Mouse (Mus musculus): Measurements from ENCODE around the gene Ankrd55.

Gene Ankrd55

DNA sequence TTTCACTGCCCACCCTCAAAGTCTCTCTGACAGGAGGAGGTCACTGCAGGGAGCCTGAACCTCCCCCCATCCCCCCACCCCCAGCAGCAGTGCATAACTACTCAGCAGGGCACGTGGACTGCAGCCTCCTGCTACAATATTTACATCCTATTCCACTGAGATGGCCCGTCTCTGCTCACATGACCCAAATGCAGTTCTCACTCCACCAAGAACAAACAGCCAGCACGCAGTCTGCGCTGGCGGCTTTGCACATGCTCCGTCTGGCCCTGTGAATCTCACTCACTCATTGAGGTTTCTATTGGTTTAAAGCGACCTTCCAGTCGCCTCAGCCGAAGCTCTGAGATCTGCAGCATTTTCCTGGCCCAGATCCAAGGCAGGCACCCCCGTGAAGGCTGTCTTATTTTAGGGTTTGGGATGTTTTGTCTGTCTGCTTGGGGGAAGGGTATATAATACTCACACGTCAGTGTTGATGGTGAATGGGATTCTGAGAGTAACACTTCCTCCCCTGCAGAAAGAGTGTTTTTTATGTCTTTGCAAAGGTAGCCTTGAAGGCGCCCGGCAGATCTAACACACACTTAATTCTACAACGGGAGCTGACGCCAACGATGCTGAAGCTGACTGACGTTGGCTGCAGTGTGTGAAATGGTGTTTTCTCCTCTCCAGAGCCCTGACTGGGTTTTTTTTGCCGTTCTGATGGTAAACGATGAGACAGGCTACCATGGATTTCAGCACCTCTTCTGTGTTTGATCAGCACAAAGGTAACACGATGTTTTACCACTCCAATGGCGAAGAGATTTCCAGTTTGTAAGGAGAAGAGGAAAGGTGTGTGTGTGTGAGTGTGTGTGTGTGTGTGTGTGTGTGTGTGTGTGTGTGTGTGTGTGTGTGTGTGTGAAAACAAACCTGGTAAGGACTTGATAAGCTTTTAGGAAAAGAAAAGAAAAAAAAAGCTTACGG lies at the start of gene Ankrd55:
Ankrd55 (plus strand) TSS at position 227 of the 954 bp plus-strand sequence.
- DNase-seq (ENCODE audit: low read depth, low spot score) = peak; percentile 73

DNA sequence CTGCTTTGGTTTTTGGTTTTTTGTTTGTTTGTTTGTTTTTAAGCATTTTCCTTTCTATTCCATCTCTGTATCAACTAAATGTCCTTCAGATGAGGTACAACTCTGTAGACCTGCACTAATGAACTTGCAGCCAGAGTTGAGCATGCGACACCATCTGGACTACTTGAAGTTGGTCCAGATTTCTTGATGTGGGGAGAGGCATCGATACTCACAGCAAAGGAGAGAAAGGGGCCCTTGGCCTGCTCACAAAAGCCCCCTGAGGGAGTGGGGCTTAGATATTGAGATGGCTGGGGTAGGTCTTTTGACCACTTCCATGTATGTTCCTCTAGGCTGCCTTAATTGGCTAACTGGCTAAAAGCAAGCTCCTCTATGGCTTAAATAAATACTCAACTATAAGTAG lies 49.0 kb upstream of the Ankrd55 start:
- no peak for DNase-seq (ENCODE audit: low read depth, low spot score)

DNA sequence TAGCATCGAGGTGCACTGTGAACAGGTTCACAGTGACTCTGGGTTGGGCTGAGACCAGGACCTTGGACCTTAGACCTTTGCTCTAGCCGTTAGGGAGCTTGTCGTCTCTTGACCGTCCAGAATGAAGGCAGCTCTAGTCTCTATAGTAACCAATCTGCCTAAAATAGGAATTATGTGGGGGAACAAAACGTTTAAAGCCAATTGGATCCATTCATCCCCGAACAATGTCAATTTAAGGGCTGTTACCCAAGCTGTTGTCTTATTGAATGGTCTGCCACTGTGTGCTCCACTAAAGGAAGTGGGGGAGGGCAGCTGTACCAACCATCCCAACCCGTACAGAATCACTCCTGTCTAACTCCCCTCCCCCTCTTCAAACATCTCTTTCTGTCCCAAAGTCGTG lies 46.8 kb upstream of the Ankrd55 start:
- DNase-seq (ENCODE audit: low read depth, low spot score) = no peak

DNA sequence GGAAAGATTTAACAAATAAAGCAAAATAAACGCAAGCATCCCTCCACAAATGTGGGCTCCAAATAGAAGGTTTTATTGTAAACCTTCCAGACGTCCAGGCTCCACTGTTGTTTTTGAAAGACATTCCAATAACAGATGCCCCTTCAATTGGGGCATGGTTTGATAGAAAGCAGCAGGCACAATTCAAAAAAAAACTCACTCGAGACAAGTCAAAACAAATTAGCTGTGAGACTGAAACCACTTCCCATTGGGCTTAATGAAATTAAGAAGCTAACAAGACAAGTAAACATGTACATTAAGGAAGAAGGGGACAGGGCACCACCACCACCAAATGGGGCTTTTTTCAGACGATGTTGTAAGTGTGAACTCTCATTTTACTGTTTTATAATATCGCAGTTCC lies 43.1 kb upstream of the Ankrd55 start:
- DNase-seq (ENCODE audit: low read depth, low spot score) = no peak

DNA sequence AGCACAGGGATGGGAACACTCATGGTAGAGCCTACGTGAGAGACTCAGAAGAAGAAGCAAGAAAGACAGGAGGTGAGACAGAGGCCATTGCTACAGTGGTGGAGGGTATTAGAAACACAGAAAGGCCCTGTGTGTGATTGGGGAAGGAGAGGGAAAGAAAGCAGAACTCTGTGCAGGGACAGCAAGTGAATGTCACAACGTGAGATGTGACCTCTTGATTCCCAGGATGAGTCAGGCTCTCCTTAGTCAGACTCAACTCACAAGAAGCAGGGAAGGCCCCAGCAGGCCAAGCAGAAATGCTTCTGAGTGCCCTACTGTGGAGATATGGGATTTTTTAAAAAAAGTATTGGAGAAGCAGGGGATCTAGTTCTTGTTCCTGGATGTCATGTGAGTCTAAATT lies 36.8 kb upstream of the Ankrd55 start:
- DNase-seq (ENCODE audit: low read depth, low spot score) = no peak

DNA sequence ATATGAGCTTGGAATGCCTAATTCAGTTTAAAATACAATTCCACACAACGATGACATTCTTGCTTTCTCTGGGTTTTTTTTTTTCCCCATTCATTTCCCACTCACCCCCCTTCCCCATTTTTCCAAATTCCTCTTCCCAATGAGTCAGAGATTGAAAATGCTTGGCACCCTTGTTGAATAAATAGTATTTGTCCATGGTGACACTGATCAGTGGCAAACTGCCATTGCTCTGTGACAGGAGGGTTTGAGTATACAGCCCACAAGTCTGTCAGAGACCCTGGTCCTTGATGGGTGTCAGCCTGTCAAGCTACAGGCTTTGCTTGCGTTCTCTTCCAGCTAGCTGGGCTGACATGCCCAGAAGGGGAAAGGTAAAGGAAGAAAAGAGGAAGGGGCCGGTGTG lies 36.2 kb upstream of the Ankrd55 start:
- no peak for DNase-seq (ENCODE audit: low read depth, low spot score)

DNA sequence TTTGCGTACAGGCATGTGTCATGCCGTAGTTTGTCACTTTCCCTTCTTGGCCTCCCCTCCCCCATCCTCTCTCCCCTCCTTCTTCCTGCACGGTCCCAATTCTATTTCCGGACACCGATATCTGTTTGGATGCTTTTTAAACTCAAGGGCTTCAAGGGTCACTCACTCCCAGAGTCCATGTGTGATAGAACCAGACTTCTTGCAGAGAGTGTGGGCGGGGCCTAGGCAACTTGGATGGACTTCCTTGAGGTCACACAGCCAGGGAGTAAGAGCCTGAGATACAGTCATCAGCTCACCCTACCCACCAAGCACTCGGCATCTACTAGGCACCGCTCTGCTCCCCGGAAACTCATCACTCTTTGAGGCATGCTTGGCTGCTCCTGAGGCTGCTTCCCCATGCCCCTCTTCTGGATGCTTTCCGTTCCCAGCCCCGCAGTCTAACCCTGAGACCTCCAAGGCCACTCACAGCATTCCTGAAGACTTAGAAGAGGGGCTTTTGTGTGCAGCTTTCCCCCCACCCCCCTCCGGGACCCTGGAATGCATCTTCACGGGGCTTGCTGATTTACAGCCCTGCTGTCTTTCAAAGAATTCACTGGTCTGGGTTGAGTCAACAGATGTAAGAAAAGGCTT lies 35.1 kb upstream of the Ankrd55 start:
- peak; percentile 44 for DNase-seq (ENCODE audit: low read depth, low spot score)

DNA sequence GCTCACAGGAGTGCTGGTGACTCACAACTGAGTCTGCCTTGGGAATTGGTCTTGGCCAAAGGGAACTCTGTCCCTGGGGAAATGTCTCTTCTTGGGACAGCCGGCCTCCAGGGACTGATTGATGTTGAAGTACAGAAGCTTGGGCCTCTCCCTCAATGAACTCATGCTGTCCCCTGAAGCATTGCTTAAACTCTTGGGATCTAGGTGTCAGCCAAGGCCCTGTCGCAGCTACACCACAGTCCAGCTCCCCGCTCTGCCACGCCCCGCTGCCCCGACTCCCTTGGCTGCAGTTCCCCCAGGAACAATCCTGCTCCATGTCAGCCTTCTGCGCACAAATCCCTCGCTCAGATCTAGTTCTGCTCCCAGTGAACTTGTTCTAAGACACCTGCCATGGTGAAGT lies 34.1 kb upstream of the Ankrd55 start:
- no peak for DNase-seq (ENCODE audit: low read depth, low spot score)

DNA sequence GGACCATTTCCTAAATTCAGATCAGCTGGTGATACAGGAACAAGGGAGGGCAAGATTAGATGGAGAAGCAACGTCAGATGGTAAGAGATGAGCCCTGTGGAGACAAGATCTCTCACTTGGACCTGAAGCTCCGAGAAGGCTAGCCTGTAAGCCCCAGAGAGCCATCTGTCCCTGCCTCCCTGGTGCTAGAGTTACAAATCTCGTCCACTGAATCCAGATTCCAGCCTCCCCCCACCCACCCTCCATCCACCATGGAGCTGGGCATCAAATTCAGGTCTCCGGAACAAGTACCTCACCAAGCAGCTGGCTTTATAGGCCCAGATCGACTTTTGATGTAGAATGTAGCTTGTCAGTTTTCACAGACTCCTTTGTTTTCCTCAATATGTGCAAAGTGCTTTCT lies 32.4 kb upstream of the Ankrd55 start:
- DNase-seq (ENCODE audit: low read depth, low spot score) = no peak

DNA sequence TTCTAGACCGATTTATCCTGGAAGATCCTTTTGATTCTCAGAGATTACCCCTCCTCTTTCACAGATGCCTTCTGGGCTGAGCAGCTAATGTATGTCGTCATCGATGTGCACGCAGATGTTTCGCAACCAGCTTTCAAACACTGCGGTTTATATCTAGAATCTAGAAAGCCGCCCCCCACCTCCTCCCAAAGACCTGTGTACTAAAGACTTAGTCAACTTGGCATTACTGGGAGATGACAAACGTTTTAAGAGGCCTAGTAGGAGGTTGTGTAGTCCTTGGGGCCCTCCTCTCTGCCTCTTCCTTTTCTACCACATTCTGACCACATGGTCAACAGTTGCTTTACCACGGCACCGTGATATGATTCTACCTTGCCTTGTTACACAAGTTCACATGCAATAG lies 29.8 kb upstream of the Ankrd55 start:
- DNase-seq (ENCODE audit: low read depth, low spot score) = no peak

DNA sequence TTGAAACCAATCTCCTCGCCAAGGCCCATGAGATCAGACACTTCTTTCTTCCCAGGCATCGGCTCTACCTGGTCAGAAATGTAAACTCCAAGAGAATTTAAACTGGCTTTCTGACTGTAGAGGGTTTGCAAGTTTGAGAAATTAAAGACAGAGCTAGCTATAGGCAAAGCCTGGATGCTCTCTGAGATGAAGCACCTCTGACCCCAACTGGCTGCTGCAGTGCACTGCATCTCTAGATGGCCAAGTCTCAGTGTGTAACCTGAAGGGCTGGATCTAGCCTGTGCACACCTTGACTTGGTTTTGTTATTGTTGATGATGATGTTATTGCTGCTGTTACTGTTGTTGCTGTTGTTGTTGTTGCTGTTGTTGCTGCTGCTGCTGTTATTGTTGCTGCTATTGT lies 28.9 kb upstream of the Ankrd55 start:
- peak; percentile 53 for DNase-seq (ENCODE audit: low read depth, low spot score)

DNA sequence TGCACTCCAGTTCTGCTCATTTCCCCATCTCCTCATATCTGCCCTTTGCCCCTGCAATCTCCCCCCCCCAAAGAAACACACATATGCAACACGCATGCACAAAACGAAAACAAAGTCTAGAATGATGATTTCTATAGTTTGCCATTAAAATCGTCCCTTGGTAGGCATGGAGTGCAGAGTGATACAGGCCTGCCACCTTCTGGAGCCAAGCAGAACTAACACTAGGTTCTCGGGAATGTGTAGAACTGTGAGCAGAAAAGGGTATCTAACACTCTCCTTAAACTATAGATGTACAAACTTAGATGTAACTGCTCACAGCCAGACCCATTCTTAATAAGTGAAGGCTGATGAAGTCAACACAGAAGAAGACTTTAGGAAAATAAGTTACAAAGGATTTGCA lies 23.6 kb upstream of the Ankrd55 start:
- DNase-seq (ENCODE audit: low read depth, low spot score) = peak; percentile 48

DNA sequence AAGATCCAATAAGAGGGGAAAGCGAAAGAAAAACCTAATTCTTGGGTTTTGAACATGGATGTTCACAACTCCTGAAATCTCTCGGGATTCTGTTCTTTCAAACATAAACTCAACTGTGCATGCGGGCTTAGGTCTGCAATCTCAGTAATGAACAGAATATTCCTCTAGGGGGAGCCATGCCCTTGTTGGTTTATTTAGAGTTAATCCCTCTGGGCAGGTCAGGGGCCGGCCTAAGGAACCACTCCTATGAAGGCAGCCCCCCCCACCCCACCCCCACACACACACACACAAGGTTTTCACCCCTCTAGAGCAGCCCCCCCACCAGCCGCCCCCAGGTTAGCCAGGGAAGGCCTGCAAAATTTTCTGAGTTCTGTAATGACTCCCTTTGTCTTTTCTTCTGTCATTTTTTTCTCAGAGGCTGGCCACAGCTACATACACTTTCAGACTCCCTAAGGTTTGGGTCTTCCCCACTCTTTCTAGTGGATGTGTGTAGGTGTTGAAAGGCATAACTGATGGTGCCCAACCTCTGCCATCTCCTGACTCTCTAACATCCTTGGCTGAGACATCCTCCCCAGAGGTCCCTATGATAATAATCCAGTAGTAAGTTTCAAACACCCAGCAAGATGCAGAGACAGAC lies 16.2 kb upstream of the Ankrd55 start:
- peak; percentile 65 for DNase-seq (ENCODE audit: low read depth, low spot score)

DNA sequence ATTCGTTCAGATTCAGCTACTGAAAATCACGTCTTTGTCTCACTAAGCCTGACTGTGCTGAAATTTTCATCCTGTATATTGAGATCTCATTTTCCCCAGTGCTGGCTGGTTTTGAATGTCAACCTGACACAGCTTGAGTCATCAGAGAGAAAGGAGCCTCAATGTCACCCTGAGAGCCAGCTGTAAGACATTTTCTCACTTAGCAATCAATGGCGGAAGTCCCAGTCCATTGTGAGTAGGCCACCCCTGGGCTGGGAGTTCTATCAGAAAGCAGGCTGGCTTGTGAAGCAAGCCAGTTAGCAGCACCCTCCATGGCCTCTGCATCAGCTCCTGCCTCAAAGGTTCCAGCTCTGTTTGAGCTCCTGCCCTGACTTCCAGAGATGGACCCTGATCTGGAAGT lies 13.6 kb upstream of the Ankrd55 start:
- no peak for DNase-seq (ENCODE audit: low read depth, low spot score)

DNA sequence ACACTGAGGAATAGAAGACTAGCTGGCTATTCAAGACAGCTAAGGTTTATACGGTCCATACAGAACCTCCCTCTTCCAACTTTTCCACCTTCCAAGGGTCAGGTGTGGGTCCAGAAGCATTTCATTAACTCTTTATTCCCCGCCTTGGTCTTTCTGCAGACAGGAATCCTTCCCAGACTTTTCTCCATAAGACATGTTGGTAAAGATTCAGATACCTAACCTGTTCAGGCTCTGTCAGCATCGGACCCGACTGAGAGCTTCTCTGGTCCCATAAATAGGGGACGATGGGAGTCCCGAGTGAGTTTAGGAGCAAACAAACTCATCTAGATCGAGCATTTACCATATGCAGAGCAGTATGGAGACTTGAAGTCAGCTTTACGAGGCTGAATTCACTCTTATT lies 12.3 kb upstream of the Ankrd55 start:
- no peak for DNase-seq (ENCODE audit: low read depth, low spot score)

DNA sequence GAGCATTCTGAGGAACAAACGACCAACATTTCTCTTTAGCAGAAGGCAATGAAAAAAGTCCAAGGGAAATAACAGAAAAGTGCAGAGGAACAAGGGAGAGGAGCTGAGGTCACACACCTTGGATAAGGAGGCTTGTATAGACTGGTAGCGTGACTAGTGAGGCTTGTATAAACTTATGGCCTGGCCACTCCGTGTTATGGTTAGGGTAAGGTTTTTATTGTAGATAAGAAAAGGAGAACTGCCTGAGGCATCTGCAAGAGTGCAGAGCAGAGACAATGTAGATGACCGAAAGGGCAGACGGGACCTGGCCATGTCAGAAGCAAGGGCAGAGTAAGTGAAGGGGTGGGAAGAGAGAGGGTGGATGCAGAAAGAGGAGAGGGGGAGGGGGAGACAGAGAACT lies 10.7 kb upstream of the Ankrd55 start:
- no peak for DNase-seq (ENCODE audit: low read depth, low spot score)

DNA sequence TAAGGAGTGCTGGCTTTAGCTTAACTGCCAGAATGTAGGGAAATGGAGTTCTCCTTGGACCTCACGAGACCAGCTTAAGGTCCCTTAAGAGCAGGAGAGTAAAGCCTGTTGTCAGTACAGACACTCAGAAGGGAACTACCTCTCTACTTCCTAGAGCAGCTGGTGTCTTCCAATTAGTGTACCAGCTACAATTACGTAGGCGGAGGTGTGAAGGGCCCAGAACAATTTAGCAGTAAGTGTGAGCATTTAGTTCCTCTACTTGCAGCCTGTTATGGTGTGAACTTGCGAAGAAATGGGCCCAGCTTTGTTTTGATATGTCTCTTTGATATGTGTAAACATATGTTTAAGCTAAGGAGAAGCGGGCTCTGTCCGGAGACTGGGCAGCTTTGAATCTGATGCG lies 10.0 kb upstream of the Ankrd55 start:
- DNase-seq (ENCODE audit: low read depth, low spot score) = no peak

DNA sequence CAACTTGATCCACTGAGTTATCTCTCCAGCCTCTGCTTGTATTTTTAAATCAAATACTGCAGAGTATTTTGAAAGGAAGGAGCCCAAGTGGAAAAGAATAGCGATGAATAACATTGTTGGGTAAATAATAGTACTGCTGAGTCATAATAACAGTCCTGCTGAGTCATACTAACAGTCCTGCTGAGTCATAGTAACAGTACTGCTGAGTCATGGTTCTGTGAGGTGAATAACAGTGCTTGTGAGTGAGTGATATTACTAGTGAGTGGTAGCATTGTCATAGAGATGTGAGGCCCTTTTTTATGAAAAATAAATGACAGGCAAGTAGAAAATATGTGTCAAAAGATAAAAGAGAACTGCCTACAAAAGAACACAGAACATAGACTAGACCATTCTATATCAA lies 1.1 kb upstream of the Ankrd55 start:
- DNase-seq (ENCODE audit: low read depth, low spot score) = no peak

DNA sequence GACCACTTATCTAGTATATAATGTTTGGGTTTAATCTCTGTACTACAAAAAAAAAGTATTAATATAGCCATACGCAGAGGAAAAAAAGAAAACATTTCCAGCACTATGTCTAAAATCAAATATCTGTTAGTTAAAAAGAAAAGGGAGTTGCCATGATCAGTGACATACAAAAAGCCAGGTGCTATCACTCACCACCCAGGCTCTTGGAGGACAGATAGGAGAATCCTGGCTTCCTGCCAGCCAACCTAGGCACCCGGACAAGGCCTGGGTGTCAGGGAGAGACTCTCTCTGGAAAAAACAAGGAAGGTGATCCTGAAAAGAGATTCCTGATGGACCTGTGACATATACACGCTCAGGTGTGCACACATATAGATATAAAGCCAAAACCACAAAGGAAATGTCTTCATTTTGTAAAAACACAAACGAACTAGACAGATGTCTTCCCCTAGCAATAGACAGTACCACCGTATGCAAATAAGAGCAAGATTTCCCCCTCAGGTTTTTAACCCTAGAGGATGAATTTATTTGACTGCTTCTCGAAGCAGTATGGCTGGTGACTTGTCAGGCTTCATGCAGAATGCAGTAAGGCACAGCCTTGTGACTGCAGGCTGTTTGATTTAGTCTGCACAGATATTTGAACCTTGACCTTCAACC lies 553 bp upstream of the Ankrd55 start:
- DNase-seq (ENCODE audit: low read depth, low spot score) = no peak

DNA sequence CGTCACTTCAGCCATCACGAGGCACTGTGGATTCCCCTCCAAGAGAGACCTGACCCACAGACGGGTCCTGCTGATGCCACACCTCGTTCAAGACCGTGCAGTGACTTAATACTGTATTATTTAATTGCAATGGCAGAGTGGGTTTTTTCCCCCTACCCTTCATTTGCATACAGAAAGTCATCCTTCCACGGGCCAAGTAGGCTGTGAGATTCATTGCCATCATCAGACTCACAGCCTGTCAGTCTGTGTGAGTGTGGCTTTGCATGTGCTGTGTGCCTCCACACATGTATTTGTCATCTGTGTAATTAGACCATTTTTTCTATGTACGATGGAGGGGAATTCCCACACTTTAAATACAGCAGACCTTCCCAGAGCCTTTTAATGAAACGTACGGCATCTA lies 1.1 kb downstream of the Ankrd55 start:
- DNase-seq (ENCODE audit: low read depth, low spot score) = no peak

DNA sequence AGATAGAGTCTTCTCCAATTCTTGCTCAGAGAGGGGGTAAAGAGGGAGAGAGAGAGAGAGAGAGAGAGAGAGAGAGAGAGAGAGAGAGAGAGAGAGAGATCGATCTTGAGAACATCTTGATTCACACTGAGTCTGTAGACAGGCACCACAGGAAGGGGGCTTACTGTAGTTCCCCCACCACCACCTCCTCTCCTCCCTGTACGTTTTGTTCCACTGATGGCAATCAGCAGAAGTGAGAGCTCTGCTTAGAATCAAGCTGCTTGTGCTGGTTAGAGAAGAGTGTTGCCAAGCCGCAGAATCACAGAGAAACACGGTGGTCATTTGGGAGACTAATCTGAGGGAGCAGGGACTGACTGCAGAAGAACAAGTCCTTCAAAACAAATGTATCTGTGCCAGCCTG lies 1.7 kb downstream of the Ankrd55 start:
- no peak for DNase-seq (ENCODE audit: low read depth, low spot score)

DNA sequence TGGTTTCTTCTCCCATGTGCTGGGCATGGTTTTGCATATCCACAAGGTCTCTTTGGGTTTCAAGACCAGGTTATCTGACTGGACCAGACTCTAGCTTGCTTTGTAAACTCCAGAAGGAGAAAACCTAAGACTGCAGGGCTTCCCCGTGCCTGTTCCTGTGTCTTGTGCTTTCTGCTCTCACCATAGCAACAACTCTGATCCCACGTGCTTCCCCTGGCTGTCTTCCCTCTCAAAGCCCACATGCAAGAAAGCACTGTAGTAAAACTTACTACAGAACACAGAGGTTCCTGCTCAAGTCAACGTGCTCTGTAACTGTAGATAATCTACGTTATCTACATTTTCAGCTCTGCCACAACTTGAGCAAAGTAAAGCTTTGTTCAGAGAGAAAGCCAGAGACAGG lies 4.2 kb downstream of the Ankrd55 start:
- DNase-seq (ENCODE audit: low read depth, low spot score) = no peak

Measured in forelimb bud, embryonic 11.5 days (tissue).